Mouse (Mus musculus) right cerebral cortex, adult 18-20 months (tissue): Measurements from ENCODE around the gene Ccdc57.
A peak's percentile ranks its signal among the peaks of the same experiment; 100 is the strongest.

Experiments used
- DNase-seq: peaks from one replicate; pipeline ENCODE4 v3.0.0; 2022; ENCODE audit warnings: mixed read lengths

Ccdc57 gene

DNA sequence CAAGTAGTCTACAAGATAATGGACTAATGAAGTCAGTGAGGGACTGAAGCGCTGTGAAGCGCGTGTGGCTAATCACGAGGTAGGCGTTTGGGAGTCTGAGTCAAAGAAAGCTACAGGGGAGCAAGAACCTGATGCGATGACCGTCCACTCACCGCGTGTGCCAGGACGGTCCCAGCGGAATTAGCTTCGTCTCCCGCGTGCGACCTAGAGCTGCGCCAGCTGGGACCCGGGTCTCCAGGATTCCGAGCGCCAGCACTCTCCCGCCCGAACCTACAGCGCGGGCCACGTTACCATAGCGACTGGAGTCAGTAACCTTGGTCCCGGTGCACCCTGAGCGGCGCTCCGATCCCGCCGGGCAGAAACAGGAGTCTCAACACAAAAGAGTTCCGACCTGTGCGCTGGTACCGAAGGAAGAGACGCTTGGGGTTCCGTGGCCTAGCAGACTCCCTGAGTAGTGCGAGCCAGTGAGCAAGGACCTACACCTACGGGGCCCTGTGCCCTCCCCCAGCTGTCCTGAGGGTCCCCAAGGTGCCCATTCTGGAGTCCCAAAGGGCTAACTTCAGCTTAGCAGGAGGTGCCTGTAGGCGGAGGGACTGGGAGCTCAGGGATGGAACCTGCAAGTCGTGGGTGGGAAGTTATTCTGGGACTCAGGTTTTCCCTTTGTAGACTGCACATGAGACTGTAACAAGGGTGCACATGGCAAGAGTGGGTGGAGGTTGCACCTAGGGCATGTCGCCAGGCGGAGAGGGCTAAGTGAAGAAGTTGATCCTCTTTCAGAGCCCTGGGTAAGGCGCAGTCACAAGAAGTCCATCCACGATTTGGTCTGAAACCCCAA is at the start of gene Ccdc57:
Gene Ccdc57, minus strand, starts transcription at position 309 of the 835 bp plus-strand sequence.
- peak; percentile 92 for DNase-seq

DNA sequence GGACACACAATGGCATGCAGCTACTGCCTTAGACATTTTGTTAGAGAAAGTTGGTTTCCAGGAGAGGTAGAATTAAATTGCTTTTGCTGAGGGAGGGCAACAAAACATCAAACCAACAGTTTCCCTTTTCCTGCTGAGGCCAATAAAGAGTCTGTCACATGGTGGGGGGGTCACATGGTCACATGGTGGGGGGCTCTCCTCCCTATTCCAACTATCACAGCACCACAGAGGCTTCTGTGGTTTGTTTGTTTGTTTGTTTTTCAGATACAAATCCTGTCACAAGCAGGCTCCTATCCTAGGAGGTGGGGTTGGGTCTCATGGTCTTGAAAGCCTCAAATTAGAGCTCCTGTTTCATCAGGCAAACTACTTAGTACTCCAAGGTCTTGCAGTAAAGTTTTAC is 49.8 kb upstream of the Ccdc57 start:
- no peak for DNase-seq

DNA sequence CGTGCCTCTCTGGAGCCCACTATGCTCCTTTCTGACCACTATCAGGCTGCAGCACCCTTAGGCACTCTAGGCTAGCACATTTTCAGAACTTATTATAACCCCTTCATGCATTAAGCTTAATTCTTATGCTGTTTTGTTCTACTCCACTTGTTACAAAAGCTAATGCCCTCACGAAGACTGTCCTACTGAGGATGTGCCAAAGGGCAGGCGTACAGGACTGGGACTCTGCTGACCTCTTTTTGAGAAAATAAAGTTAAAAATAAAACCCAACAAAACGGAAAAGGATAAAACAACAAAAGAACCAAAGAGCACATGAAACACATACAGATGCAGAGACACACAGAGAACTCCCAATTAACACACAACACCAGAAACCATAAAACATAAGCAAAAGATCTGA is 49.0 kb upstream of the Ccdc57 start:
- no peak for DNase-seq

GRCm38 (mm10) chr11:120980427-120981035 is 47.9 kb upstream of the Ccdc57 start:
- DNase-seq, result no peak

GRCm38 (mm10) chr11:120979711-120980426 is 47.2 kb upstream of the Ccdc57 start:
- DNase-seq, result no peak

DNA sequence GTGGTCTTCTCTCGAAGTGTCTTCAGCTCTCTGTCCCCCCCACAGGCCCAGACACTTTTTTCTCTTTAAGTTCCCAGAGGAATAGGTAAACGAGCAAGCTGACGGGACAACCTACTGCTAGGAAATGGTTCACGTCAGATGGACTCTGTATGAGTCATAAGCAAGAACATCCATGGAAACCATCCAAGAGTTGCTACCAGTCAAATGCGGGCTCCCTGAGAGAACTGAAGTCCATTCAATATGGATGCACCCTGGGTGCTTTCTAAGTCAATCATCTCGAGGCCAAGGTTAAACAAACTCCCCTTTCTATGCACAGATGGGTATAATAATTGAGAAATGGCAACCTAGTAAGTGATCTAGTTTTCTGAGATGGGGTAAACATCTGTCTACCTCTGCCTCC is 40.6 kb upstream of the Ccdc57 start:
- DNase-seq, result no peak

DNA sequence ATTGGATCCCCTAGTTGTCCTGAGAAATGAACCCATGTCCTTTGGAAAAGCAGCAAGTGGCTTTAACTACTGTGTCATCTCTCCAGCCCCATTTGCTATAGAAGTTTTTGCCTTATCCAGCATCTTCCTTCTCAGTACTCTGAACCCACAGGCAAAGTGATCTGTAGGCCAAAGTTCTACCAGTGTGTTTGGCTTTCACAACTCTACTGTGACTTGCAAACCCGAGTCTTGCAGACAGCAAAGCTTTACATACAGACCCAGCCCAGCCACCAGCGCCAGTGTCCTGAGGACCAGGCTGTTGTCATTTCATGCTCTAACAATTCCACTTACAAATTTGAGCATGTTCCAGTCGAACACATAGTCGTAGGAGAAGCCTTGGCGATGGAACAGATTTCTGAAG is 38.6 kb upstream of the Ccdc57 start:
- DNase-seq, result no peak

DNA sequence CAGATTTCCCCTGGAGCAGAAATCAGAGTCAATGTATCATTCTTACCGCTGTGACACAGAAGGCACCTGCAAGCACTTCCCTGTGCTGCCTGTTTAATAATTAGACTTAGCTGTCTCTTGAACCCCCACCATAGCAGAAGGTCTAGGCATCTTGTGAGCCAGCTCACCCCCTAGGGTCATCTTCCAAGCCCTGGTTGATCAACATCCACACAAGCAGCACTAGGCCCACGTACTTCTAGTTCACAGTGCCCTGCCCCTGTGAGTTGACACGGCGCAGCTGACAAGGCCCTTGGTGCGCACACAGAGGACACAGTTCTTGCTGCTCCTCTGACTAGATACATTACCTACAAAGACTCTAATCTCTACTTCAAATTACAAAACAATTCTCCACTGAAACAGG is 37.1 kb upstream of the Ccdc57 start:
- no peak for DNase-seq

DNA sequence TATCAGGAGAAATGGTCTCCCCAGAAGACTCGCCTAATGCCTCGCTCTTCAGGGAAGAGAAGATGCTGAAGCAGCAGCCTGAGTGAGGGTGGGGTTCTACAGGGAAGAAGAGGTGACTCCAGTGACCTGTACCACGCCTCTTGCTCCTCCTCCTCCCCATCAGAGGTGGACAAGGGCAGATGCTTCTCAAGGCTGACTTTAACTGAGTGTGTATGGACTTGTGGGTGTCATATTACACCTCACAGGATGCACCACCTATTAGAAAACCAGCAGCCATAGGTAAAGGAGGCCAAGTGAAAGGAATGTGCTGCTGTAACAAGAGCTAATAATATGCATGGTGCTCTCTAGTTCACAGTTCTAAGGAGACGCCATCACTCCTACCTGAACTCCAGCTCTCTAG is 32.9 kb upstream of the Ccdc57 start:
- DNase-seq, result no peak

DNA sequence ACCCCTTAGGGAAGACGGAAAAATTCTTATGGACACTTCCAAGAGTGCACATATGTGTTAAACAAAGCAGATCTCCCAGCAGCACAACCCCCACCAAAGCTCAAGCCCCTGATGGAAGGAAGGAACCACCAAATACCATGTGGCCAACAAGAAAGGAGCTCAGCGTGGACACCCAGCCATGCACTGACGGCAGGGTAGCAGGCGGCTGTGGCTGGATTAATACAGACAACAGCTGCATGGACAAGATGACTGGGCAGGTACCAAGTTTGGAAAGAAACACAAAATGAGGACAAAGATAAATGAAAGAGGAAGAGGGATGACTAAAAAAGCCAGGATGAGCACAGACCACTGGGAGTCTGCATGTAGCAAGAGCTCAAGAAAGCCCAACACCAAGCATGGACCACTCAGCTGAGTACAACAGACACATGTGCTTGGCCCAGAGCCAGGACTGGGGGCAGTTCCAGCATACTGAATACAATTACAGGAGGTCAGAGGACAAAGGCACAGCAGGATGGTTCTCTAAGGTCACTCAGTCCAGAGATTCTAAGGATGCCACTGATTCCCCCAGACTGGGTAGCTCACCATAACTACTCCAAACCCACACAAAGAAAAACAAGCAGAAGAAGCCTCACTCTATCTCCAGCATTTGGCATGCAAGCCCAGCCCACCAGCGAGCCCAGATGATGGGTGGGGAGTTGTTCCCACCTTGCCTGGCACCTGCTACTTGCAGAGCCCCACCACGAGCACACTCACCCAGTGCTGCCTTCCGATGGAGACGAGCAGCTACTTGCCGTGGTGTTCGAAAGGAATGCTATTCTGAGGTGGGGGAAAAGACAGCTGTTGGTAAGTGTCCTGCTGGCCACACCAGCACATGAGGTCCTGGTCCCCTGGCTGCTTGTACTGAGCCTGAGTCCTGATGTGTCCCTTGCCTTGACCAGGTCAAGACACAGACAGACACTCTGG is 31.8 kb upstream of the Ccdc57 start:
- no peak for DNase-seq

DNA sequence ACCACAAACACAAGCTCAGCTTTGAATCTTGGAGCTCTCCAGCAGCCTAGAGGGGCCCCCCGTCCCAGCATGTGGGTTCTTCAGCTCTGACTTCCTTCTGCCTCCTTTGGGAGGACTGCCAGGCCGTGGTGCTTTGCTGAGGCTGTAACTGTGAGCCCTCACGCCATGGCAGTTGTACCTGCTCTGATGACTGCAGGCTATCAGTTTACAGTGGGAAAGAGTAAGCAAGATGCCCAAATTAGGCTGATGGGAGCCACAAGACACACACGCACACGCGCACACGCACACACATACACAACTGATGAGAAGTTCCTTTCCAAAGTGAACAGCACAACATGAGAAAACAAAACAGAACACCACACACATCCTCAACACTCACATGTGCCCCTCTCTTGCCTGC is 30.2 kb upstream of the Ccdc57 start:
- no peak for DNase-seq

- no peak for DNase-seq
Observed at GRCm38 (mm10) chr11:120962050-120962771, 29.5 kb upstream of the Ccdc57 start.

DNA sequence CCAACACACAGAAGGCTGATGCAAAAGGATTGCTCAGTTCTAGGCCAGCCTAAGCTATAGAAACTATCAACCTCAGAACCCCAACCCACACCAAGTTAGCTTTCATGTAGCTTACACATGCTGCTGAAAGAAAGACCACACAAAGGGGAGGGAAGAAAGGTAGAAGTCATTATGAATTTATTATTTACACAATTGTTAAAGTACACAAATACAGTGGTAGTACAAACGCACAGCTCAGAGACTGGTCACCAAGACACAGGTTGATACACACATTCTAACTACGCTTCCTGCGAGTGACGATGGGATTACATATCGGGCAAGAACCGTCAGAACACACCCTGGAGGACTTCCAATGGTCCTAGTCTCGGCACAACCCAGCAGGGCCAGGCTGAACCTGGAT is 28.9 kb upstream of the Ccdc57 start:
- DNase-seq, result no peak

DNA sequence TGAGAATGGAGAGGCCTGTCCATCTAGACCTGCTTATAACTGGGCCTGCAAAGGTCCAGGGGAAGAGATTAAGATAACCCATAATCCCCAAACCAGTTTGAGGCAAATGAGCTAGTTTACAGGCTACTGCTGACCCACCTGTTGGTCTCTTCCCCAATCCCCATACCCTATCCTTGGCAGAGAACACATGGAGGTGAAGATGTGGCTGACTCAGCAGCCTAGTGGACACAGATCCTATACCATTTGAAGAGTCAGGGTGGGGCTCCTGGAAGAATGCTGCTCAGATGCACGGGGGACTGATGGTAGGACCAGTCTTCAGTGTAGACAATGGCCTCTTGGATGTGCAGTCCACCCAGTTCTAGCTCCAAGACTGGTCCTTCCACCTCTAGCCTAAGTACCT is 27.6 kb upstream of the Ccdc57 start:
- no peak for DNase-seq

- no peak for DNase-seq
Observed at GRCm38 (mm10) chr11:120959564-120959963, 26.9 kb upstream of the Ccdc57 start.

- no peak for DNase-seq
Observed at GRCm38 (mm10) chr11:120959066-120959465, 26.4 kb upstream of the Ccdc57 start.

GRCm38 (mm10) chr11:120957731-120958257 is 25.1 kb upstream of the Ccdc57 start:
- DNase-seq, result no peak

GRCm38 (mm10) chr11:120957052-120957451 is 24.4 kb upstream of the Ccdc57 start:
- no peak for DNase-seq

DNA sequence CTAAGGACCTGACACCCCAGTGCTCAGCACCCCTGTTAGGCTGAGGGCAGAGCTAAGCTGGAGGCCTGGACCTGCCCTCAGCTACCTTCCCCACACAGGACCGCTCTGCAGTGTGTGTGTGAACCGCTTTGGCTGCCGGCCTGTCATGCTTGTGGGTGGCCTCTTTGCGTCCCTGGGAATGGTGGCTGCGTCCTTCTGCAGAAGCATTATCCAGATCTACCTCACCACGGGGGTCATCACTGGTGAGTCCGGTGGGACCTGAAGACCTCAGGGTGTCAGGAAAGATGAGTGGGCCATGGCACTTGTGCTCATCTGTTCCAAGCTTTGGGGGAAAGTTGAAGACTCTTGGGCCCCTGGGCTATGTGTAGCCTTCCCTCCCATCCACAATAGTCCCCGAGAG is 23.0 kb upstream of the Ccdc57 start:
- no peak for DNase-seq

DNA sequence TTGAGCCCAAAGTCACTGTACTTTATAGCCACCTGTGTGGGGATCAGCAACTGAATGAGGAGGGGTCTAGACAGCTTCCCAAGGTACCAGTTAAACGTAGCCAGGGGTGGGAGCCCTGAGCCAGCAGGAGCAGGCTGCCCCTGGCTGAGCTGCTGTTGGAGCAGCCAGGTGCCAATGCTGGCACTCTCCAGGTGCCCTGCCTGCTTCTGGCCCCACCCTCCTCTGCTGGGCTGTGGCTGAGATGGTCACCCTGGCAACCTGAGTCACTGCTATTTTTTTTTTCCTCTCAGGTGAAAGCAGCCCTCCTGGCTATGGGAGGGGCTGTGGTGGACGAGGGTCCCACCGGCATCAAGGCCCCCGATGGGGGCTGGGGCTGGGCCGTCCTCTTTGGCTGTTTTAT is 22.3 kb upstream of the Ccdc57 start:
- DNase-seq, result no peak
